Mouse (Mus musculus) heart, embryonic 10.5 days (tissue): ENCODE results near the gene Myof. TPM values are rescaled to one million over a fixed set of nuclear protein-coding genes. Genes with fewer than 3 reads are reported as not detected.

ENCODE experiments used
- DNase-seq: peaks from one replicate; pipeline ENCODE4 v3.0.0-alpha.2; 2017; ENCODE audit warnings: low spot score
- H3K27ac ChIP-seq: fragments of 300-500 bp; sonication (generic); 2 replicates; pipeline ENCODE4 v1.5.1; 2016; ENCODE audit warnings: mild to moderate bottlenecking
- H3K27me3 ChIP-seq: fragments of 300-500 bp; sonication (generic); 2 replicates; pipeline ENCODE4 v1.6.1; 2016; ENCODE audit warnings: mild to moderate bottlenecking; ENCODE audit not compliant: poor library complexity, insufficient read depth, severe bottlenecking
- H3K36me3 ChIP-seq: fragments of 300-500 bp; sonication (generic); 2 replicates; pipeline ENCODE4 v1.6.1; 2016; ENCODE audit warnings: mild to moderate bottlenecking, moderate library complexity
- H3K4me1 ChIP-seq: fragments of 300-500 bp; sonication (generic); 2 replicates; pipeline ENCODE4 v1.6.1; 2016; ENCODE audit warnings: mild to moderate bottlenecking
- H3K4me3 ChIP-seq: fragments of 300-500 bp; sonication (generic); 2 replicates; pipeline ENCODE4 v1.5.1; 2016; ENCODE audit warnings: mild to moderate bottlenecking, moderate library complexity
- H3K9me3 ChIP-seq: fragments of 300-500 bp; sonication (generic); 2 replicates; pipeline ENCODE4 v1.6.1; 2016; ENCODE audit warnings: mild to moderate bottlenecking, moderate library complexity
- WGBS: fragments of 180-500 bp; shearing (Covaris S2); methylation state at CpG from one replicate; pipeline ENCODE4 v1.1.7; 2016; 5-methylcytosine and 5-hydroxymethylcytosine counted together
- polyA plus RNA-seq: library from polyadenylated mRNA; unstranded; fragments of >200 nt; fragmentation: Nextera tagmentation; extraction: Ambion mirVana; gene quantifications from 2 replicates; pipeline ENCODE4 v1.2.1, GENCODE M21; 2016

Gene Myof
- polyA plus RNA-seq, 1 experiment from 2014 or later, result 4.6 TPM

DNA sequence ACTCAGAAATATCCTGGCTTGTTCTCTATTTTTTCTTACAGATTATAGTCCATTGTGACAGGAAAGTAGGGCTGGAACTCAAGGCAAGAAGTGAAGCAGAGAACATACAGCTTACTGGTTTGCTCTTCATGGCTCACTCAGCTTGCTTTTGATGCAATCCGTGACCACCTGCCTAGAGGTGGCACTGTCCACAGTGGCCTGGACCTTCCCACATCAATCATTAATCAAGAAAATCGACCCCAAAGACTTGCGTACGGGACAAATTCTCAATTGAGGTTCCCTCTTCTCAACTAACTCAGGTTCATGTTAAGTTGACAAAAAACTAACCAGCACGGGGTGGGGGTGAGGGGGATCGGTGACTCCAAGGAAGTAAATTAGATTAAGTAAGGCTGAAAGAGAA is 176.4 kb downstream of the Myof start:
- H3K9me3 ChIP-seq, result no peaks in the 10 kb centered on the region
- no peak for DNase-seq
- 88% methylated on average over 6 of the region's 6 CpGs for WGBS

GRCm38 (mm10) chr19:37861171-37861570 is 182.2 kb downstream of the Myof start:
- WGBS, result 89% methylated on average over 1 of the region's 1 CpGs
- Histone ChIP-seq H3K4me1 (peaks cover 19% of the 10 kb centered on the region), H3K9me3 (no peaks in the 10 kb centered on the region), H3K36me3 (no peaks in the 10 kb centered on the region), H3K27me3 (no peaks in the 10 kb centered on the region), H3K27ac (no peak overlapping the region), H3K4me3 (no peak overlapping the region)
- DNase-seq, result no peak

More for the DNA sequence above, 176.4 kb downstream of the Myof start:
- H3K27ac ChIP-seq, result no peak overlapping the region
- no peaks in the 10 kb centered on the region for H3K27me3 ChIP-seq
- no peak overlapping the region for H3K4me3 ChIP-seq
- no peaks in the 10 kb centered on the region for H3K36me3 ChIP-seq
- H3K4me1 ChIP-seq, result no peaks in the 10 kb centered on the region

GRCm38 (mm10) chr19:37860267-37860666 is 183.1 kb downstream of the Myof start:
- peaks cover 19% of the 10 kb centered on the region for H3K4me1 ChIP-seq
- H3K27ac ChIP-seq, result no peak overlapping the region
- H3K9me3 ChIP-seq, result no peaks in the 10 kb centered on the region
- no peak overlapping the region for H3K4me3 ChIP-seq
- H3K27me3 ChIP-seq, result 0 out of 2 replicates have a peak, but pooled peaks cover 2% of the 10 kb centered on the region
- 19% methylated on average over 1 of the region's 1 CpGs for WGBS
- H3K36me3 ChIP-seq, result no peaks in the 10 kb centered on the region
- DNase-seq, result no peak

GRCm38 (mm10) chr19:37858406-37859081 is 184.8 kb downstream of the Myof start:
- Histone ChIP-seq H3K4me1 (peaks cover 19% of the 10 kb centered on the region), H3K4me3 (no peak overlapping the region), H3K27me3 (0 out of 2 replicates have a peak, but pooled peaks cover 4% of the 10 kb centered on the region), H3K36me3 (no peaks in the 10 kb centered on the region), H3K9me3 (no peaks in the 10 kb centered on the region), H3K27ac (no peak overlapping the region)
- 22% methylated on average over 7 of the region's 7 CpGs for WGBS
- DNase-seq, result no peak

- H3K36me3 ChIP-seq, result no peaks in the 10 kb centered on the region
- H3K4me1 ChIP-seq, result no peaks in the 10 kb centered on the region
- H3K9me3 ChIP-seq, result no peaks in the 10 kb centered on the region
- WGBS, result 83% methylated on average over 1 of the region's 1 CpGs
- H3K27me3 ChIP-seq, result 0 out of 2 replicates have a peak, but pooled peaks cover 4% of the 10 kb centered on the region
- no peak for DNase-seq
- no peak overlapping the region for H3K4me3 ChIP-seq
- H3K27ac ChIP-seq, result no peak overlapping the region
Observed at GRCm38 (mm10) chr19:37852056-37852455, 191.3 kb downstream of the Myof start.

DNA sequence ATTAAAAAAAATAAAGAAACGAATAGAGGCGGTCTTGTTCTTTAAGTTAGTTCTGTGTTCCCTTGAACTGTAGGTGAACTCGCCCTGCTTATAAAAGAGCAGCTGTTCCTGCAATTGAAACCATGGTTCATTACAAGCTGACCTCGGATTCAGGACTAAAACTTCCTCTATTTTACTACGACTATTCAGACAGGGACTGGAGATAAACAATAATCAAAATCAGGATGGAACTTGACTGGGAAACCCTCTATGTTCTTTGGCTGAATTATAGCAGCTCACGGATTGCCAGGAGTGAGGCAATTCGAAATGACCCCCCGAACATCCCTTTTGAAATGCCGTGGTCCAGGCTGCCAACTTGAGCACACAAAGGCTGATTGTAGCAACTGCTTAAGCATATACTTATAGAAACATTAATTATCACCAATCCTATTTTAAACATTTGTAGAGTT is 191.8 kb downstream of the Myof start:
- 75% methylated on average over 9 of the region's 9 CpGs for WGBS
- Histone ChIP-seq H3K4me1 (no peaks in the 10 kb centered on the region), H3K9me3 (no peaks in the 10 kb centered on the region), H3K27ac (no peak overlapping the region), H3K27me3 (0 out of 2 replicates have a peak, but pooled peaks cover 4% of the 10 kb centered on the region), H3K36me3 (no peaks in the 10 kb centered on the region), H3K4me3 (no peak overlapping the region)
- no peak for DNase-seq

Other genes starting within 250 kb of the Myof start
- gene Cep55, start 11.4 kb upstream of the Myof start, polyA plus RNA-seq, result 30.0 and 31.8 TPM in 2 replicates
- gene Ffar4, start 53.5 kb upstream of the Myof start, polyA plus RNA-seq, result 0.14 and 1.5 TPM in 2 replicates
- gene Rbp4, start 81.7 kb upstream of the Myof start, polyA plus RNA-seq, result 9.0 and 226 TPM in 2 replicates
- 0.30 TPM in 1 of 2 replicates, not detected in the other for gene Pde6c, start 89.2 kb upstream of the Myof start, polyA plus RNA-seq
- 32.2 and 39.7 TPM in 2 replicates for gene Fra10ac1, start 180.6 kb upstream of the Myof start, polyA plus RNA-seq
- 0.16 and 0.38 TPM in 2 replicates for gene Lgi1, start 221.0 kb upstream of the Myof start, polyA plus RNA-seq